Mouse (Mus musculus): ENCODE data around the gene Cep131. TPM values are rescaled to one million over a fixed set of nuclear protein-coding genes. Genes with fewer than 3 reads are reported as not detected.

The Cep131 gene
- polyA plus RNA-seq, 2 experiments, result 2.7 to 4.4 TPM

GRCm38 (mm10) chr11:120028319-120029092 lies 58.1 kb downstream of the Cep131 start:
- Histone ChIP-seq H3K36me3 (replicated peaks; ENCODE audit: control insufficient read depth, insufficient read depth, low read depth) (no peaks in the 10 kb centered on the region), H3K4me1 (replicated peaks; ENCODE audit: control insufficient read depth in 2 of 2, insufficient read depth in 2 of 2, low read length in 1 of 2) (0 out of 4 replicates have a peak, but pooled peaks cover 0 to 2% of the 10 kb centered on the region in 2 experiments), H3K27ac (no peak overlapping the region), H3K27me3 (ENCODE audit: control insufficient read depth, insufficient read depth, low read length) (no peaks in the 10 kb centered on the region), H3K4me3 (ENCODE audit: insufficient read depth in 1 of 2, low read depth in 2 of 2, low read length in 2 of 2) (no peak overlapping the region), H3K9ac (replicated peaks) (no peak overlapping the region), H3K9me3 (ENCODE audit: control insufficient read depth, low read length) (no peaks in the 10 kb centered on the region), H3K4me2 (ENCODE audit: low read depth) (no peak overlapping the region)
- TF ChIP-seq EP300 (IDR thresholded peaks at IDR 0.05; ENCODE audit: low read depth) (no peak), CTCF (IDR thresholded peaks at IDR 0.05; ENCODE audit: low read depth) (no peak)
- peak; percentile 34; the same call in 1 of the 2 replicates for ATAC-seq (ENCODE audit: insufficient read depth)
- 68% methylated on average over 18 of the region's 18 CpGs for WGBS (ENCODE audit: insufficient replicate concordance)
- DNase-seq (ENCODE audit: low read depth in 3 of 3, low spot score in 3 of 3), result no peak

- H3K4me1 ChIP-seq (replicated peaks; ENCODE audit: control insufficient read depth in 2 of 2, insufficient read depth in 2 of 2, low read length in 1 of 2), result 0 out of 4 replicates have a peak, but pooled peaks cover 0 to 2% of the 10 kb centered on the region in 2 experiments
- H3K9ac ChIP-seq (replicated peaks), result no peak overlapping the region
Measured at GRCm38 (mm10) chr11:120026941-120027340, 59.7 kb downstream of the Cep131 start.

GRCm38 (mm10) chr11:120022841-120023240 lies 63.8 kb downstream of the Cep131 start:
- ATAC-seq (ENCODE audit: insufficient read depth), result no peak
- DNase-seq (ENCODE audit: low read depth in 3 of 3, low spot score in 3 of 3), result no peak
- 71% methylated on average over 12 of the region's 12 CpGs for WGBS (ENCODE audit: insufficient replicate concordance)

More at GRCm38 (mm10) chr11:120026941-120027340, 59.7 kb downstream of the Cep131 start:
- TF ChIP-seq EP300 (IDR thresholded peaks at IDR 0.05; ENCODE audit: low read depth), result no peak
- no peak for TF ChIP-seq CTCF (IDR thresholded peaks at IDR 0.05; ENCODE audit: low read depth)
- Histone ChIP-seq H3K9me3 (ENCODE audit: control insufficient read depth, low read length) (no peaks in the 10 kb centered on the region), H3K36me3 (replicated peaks; ENCODE audit: control insufficient read depth, insufficient read depth, low read depth) (no peaks in the 10 kb centered on the region), H3K27me3 (ENCODE audit: control insufficient read depth, insufficient read depth, low read length) (no peaks in the 10 kb centered on the region), H3K4me2 (ENCODE audit: low read depth) (no peak overlapping the region), H3K27ac (no peak overlapping the region), H3K4me3 (ENCODE audit: insufficient read depth in 1 of 2, low read depth in 2 of 2, low read length in 2 of 2) (no peak overlapping the region)
- WGBS (ENCODE audit: insufficient replicate concordance), result 63% methylated on average over 3 of the region's 3 CpGs
- DNase-seq (ENCODE audit: low read depth in 3 of 3, low spot score in 3 of 3), result no peak
- no peak for ATAC-seq (ENCODE audit: insufficient read depth)

GRCm38 (mm10) chr11:120022216-120022615 lies 64.4 kb downstream of the Cep131 start:
- no peak overlapping the region for H3K4me3 ChIP-seq (ENCODE audit: insufficient read depth in 1 of 2, low read depth in 2 of 2, low read length in 2 of 2)
- TF ChIP-seq CTCF (IDR thresholded peaks at IDR 0.05; ENCODE audit: low read depth) (no peak), EP300 (IDR thresholded peaks at IDR 0.05; ENCODE audit: low read depth) (no peak)
- no peak overlapping the region for H3K27ac ChIP-seq
- H3K9ac ChIP-seq (replicated peaks), result no peak overlapping the region
- no peak overlapping the region for H3K4me2 ChIP-seq (ENCODE audit: low read depth)
- 60% methylated on average over 8 of the region's 8 CpGs for WGBS (ENCODE audit: insufficient replicate concordance)
- no peaks in the 10 kb centered on the region for H3K36me3 ChIP-seq (replicated peaks; ENCODE audit: control insufficient read depth, insufficient read depth, low read depth)
- H3K4me1 ChIP-seq (replicated peaks; ENCODE audit: control insufficient read depth in 2 of 2, insufficient read depth in 2 of 2, low read length in 1 of 2), result no peaks in the 10 kb centered on the region
- no peaks in the 10 kb centered on the region for H3K9me3 ChIP-seq (ENCODE audit: control insufficient read depth, low read length)
- ATAC-seq (ENCODE audit: insufficient read depth), result no peak
- DNase-seq (ENCODE audit: low read depth in 3 of 3, low spot score in 3 of 3), result no peak
- H3K27me3 ChIP-seq (ENCODE audit: control insufficient read depth, insufficient read depth, low read length), result no peaks in the 10 kb centered on the region

More at GRCm38 (mm10) chr11:120022841-120023240, 63.8 kb downstream of the Cep131 start:
- no peak for TF ChIP-seq EP300 (IDR thresholded peaks at IDR 0.05; ENCODE audit: low read depth)
- no peak for TF ChIP-seq CTCF (IDR thresholded peaks at IDR 0.05; ENCODE audit: low read depth)
- Histone ChIP-seq H3K27ac (no peak overlapping the region), H3K9me3 (ENCODE audit: control insufficient read depth, low read length) (no peaks in the 10 kb centered on the region), H3K4me1 (replicated peaks; ENCODE audit: control insufficient read depth in 2 of 2, insufficient read depth in 2 of 2, low read length in 1 of 2) (no peaks in the 10 kb centered on the region), H3K9ac (replicated peaks) (no peak overlapping the region), H3K36me3 (replicated peaks; ENCODE audit: control insufficient read depth, insufficient read depth, low read depth) (no peaks in the 10 kb centered on the region), H3K4me3 (ENCODE audit: insufficient read depth in 1 of 2, low read depth in 2 of 2, low read length in 2 of 2) (no peak overlapping the region), H3K27me3 (ENCODE audit: control insufficient read depth, insufficient read depth, low read length) (no peaks in the 10 kb centered on the region), H3K4me2 (ENCODE audit: low read depth) (no peak overlapping the region)

- H3K9me3 ChIP-seq (ENCODE audit: control insufficient read depth, low read length), result no peaks in the 10 kb centered on the region
- no peaks in the 10 kb centered on the region for H3K27me3 ChIP-seq (ENCODE audit: control insufficient read depth, insufficient read depth, low read length)
- DNase-seq (ENCODE audit: low read depth in 3 of 3, low spot score in 3 of 3) (no peak), ATAC-seq (ENCODE audit: insufficient read depth) (no peak)
- H3K27ac ChIP-seq, result no peak overlapping the region
- no peak overlapping the region for H3K4me2 ChIP-seq (ENCODE audit: low read depth)
- H3K9ac ChIP-seq (replicated peaks), result no peak overlapping the region
- no peak overlapping the region for H3K4me3 ChIP-seq (ENCODE audit: insufficient read depth in 1 of 2, low read depth in 2 of 2, low read length in 2 of 2)
- TF ChIP-seq EP300 (IDR thresholded peaks at IDR 0.05; ENCODE audit: low read depth), result no peak
- no peak for TF ChIP-seq CTCF (IDR thresholded peaks at IDR 0.05; ENCODE audit: low read depth)
- no peaks in the 10 kb centered on the region for H3K4me1 ChIP-seq (replicated peaks; ENCODE audit: control insufficient read depth in 2 of 2, insufficient read depth in 2 of 2, low read length in 1 of 2)
- no peaks in the 10 kb centered on the region for H3K36me3 ChIP-seq (replicated peaks; ENCODE audit: control insufficient read depth, insufficient read depth, low read depth)
- WGBS (ENCODE audit: insufficient replicate concordance), result 81% methylated on average over 16 of the region's 16 CpGs
Measured at GRCm38 (mm10) chr11:120021367-120021766, 65.3 kb downstream of the Cep131 start.

All from liver, embryonic 14.5 days (tissue).